Mouse (Mus musculus) intestine, embryonic 14.5 days (tissue): ENCODE results near the gene Dnttip1. TPM values are rescaled to one million over a fixed set of nuclear protein-coding genes. Genes with fewer than 3 reads are reported as not detected.
A peak's percentile ranks its signal among the peaks of the same experiment; 100 is the strongest.

Experiments used
- ATAC-seq: fragments of 200-750 bp; cut with Nextera tagmentation; replicated peaks from 2 replicates; pipeline ENCODE4 v1.8.0; 2017; ENCODE audit warnings: low read depth, moderate number of reproducible peaks, moderate TSS enrichment, moderate library complexity; ENCODE audit not compliant: low FRiP score, low TSS enrichment
- DNase-seq: peaks from one replicate; pipeline ENCODE4 v3.0.0-alpha.2; 2018; ENCODE audit warnings: low spot score
- H3K27ac ChIP-seq: fragments of 300-500 bp; sonication (generic); 2 replicates; pipeline ENCODE4 v1.5.1; 2014; ENCODE audit warnings: low read depth, mild to moderate bottlenecking, control low read depth
- H3K27me3 ChIP-seq: fragments of 300-500 bp; sonication (generic); replicated peaks from 2 replicates; pipeline ENCODE4 v1.6.1; 2014; ENCODE audit warnings: low read length, control low read depth; ENCODE audit not compliant: control insufficient read depth, insufficient read depth
- H3K36me3 ChIP-seq: fragments of 300-500 bp; sonication (generic); 2 replicates; pipeline ENCODE4 v1.6.1; 2014; ENCODE audit warnings: low read length, control low read depth; ENCODE audit not compliant: control insufficient read depth, insufficient read depth
- H3K4me1 ChIP-seq: fragments of 300-500 bp; sonication (generic); replicated peaks from 2 replicates; pipeline ENCODE4 v1.6.1; 2014; ENCODE audit warnings: low read length, control low read depth, mixed read lengths; ENCODE audit not compliant: control insufficient read depth, insufficient read depth
- H3K4me2 ChIP-seq: fragments of 300-500 bp; sonication (generic); 2 replicates; pipeline ENCODE4 v1.6.1; 2014; ENCODE audit warnings: low read length
- H3K4me3 ChIP-seq: fragments of 300-500 bp; sonication (generic); 2 replicates; pipeline ENCODE4 v1.5.1; 2014; ENCODE audit warnings: low read depth, low read length, control low read depth, mixed read lengths
- H3K9ac ChIP-seq: fragments of 300-500 bp; sonication (generic); 2 replicates; pipeline ENCODE4 v1.6.1; 2014; ENCODE audit warnings: mild to moderate bottlenecking, low read length
- H3K9me3 ChIP-seq: fragments of 300-500 bp; sonication (generic); 2 replicates; pipeline ENCODE4 v1.6.1; 2016; ENCODE audit warnings: low read length, control low read depth; ENCODE audit not compliant: control insufficient read depth
- WGBS: fragments of 180-500 bp; shearing (Covaris S2); extraction: QIAGEN DNeasy Blood & Tissue Kit; methylation state at CpG from one replicate; pipeline ENCODE4 v1.1.7; 2014; 5-methylcytosine and 5-hydroxymethylcytosine counted together
- polyA plus RNA-seq: library from polyadenylated mRNA; unstranded; fragments of >200 nt; fragmentation: Nextera tagmentation; extraction: Ambion mirVana; gene quantifications from 2 replicates; pipeline ENCODE4 v1.2.1, GENCODE M21; 2014

Dnttip1 gene
- polyA plus RNA-seq, 1 experiment from 2014 or later = 67.0 TPM

DNA sequence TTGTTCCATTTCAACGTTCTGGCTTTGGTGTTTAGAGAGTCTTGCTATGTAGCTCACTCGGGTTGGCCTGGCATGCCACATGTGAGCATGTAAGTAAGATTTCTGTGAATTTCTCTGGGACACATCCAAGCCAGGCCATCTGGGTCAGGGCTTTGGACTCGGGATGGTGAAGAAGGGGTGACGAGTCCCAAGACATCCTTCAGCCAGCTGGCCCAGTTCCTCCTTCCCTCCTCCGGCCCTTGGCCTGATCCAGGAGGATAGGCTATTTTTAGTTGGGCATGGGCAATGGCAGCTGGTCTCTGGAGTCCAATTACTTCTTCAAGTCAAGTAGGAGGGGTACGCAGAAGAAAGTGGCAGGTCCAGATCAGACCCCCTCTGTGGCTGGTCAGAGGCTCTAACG lies 33.0 kb downstream of the Dnttip1 start:
- H3K36me3 ChIP-seq = no peaks in the 10 kb centered on the region
- H3K4me2 ChIP-seq = no peak overlapping the region
- DNase-seq = no peak
- no peaks in the 10 kb centered on the region for H3K4me1 ChIP-seq
- no peaks in the 10 kb centered on the region for H3K27me3 ChIP-seq
- H3K9ac ChIP-seq = no peak overlapping the region
- H3K9me3 ChIP-seq = no peaks in the 10 kb centered on the region
- WGBS = 87% methylated on average over 7 of the region's 7 CpGs
- H3K4me3 ChIP-seq = no peak overlapping the region
- ATAC-seq = no peak
- no peak overlapping the region for H3K27ac ChIP-seq

- Histone ChIP-seq H3K36me3 (no peaks in the 10 kb centered on the region), H3K27ac (no peak within 1 kb of the TSS), H3K9me3 (no peaks in the 10 kb centered on the region), H3K4me3 (no peak within 1 kb of the TSS), H3K9ac (no peak within 1 kb of the TSS), H3K27me3 (no peaks in the 10 kb centered on the region), H3K4me2 (no peak within 1 kb of the TSS), H3K4me1 (peaks cover 2% of the 10 kb centered on the region)
- DNase-seq (no peak), ATAC-seq (no peak)
- 66% methylated on average over 8 of the region's 8 CpGs for WGBS
These were observed 33.8 kb downstream of the Dnttip1 start, which contains the start of gene Tnnc2 for GRCm38 (mm10) chr2:164779481-164780086. Gene Tnnc2, minus strand, starts transcription at chr2:164779967.

- ATAC-seq (no peak), DNase-seq (no peak)
- Histone ChIP-seq H3K4me3 (no peak overlapping the region), H3K4me1 (peaks cover 10% of the 10 kb centered on the region), H3K27me3 (no peaks in the 10 kb centered on the region), H3K9ac (no peak overlapping the region), H3K4me2 (no peak overlapping the region), H3K27ac (no peak overlapping the region), H3K9me3 (no peaks in the 10 kb centered on the region), H3K36me3 (no peaks in the 10 kb centered on the region)
- 70% methylated on average over 4 of the region's 4 CpGs for WGBS
These were observed 36.1 kb downstream of the Dnttip1 start for GRCm38 (mm10) chr2:164781876-164782275.

DNA sequence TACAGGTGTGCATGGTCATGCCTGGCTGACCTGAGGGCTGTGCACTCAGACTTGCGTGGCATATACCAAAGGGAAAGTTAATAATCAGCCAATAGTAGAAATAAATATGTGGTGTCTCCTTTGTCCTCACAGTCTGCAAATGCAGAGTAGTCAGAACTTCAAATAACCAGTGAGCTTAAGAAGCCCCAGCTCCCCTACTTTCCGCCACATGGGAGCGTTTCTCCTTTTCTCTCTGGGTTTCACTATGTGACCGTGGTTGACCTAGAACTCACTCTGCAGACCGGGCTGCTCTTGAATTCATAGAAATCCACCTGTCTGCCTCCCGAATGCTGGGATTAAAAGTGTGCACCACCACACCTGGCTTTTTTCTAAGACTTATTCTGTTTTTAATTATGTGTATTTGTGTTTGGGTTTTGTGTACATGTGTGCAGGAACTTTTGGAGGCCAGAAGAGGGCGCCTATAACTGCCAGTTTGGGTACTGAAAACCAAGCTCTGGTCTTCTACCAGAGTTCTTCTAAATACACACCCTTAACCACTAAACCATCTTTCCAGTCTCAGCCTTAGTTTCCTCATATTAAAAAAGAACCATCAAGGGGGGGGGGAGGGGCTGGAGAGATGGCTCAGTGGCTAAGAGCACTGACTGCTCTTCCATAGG lies 38.3 kb downstream of the Dnttip1 start:
- Histone ChIP-seq H3K27ac (no peak overlapping the region), H3K4me3 (no peak overlapping the region), H3K27me3 (no peaks in the 10 kb centered on the region), H3K4me2 (no peak overlapping the region), H3K9me3 (no peaks in the 10 kb centered on the region), H3K9ac (no peak overlapping the region), H3K36me3 (peaks cover 3% of the 10 kb centered on the region; the same call in 1 of the 2 replicates), H3K4me1 (peaks cover 13% of the 10 kb centered on the region)
- WGBS = 73% methylated on average over 7 of the region's 7 CpGs
- DNase-seq (no peak), ATAC-seq (no peak)

DNA sequence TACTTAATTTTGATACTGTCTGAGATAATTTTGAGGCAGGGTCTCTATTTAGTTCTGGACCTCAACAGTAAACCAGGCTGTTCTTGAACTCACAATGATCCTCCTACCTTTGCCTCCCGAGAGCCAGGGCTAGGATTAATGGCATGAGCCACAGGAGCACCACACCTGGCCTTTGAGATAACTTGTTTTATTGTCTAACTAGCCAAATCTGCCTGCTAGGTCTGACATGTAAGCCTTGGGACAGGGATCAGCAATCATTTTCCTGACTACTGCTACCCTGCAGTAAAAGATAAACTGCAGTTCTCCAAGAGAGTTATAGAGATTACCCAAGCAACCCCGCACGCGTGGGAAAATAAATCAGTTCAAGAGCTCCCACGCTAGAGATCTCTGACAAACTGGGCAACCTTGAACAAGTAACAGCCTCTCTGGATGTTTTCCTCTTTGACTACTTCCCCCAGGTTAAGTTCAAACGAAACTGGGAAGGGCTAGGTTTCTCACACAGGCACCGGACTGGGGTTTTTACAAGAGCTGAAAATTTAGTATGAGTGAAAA lies 39.2 kb downstream of the Dnttip1 start:
- no peaks in the 10 kb centered on the region for H3K9me3 ChIP-seq
- H3K4me2 ChIP-seq = peak overlapping the region; percentile 81
- peak overlapping the region; percentile 87 for H3K27ac ChIP-seq
- ATAC-seq = no peak
- H3K4me3 ChIP-seq = peak overlapping the region; percentile 70
- H3K36me3 ChIP-seq = peaks cover 8% of the 10 kb centered on the region
- peak overlapping the region; percentile 69 for H3K9ac ChIP-seq
- peaks cover 13% of the 10 kb centered on the region for H3K4me1 ChIP-seq
- no peak for DNase-seq
- WGBS = 4% methylated on average over 7 of the region's 7 CpGs
- H3K27me3 ChIP-seq = no peaks in the 10 kb centered on the region

DNA sequence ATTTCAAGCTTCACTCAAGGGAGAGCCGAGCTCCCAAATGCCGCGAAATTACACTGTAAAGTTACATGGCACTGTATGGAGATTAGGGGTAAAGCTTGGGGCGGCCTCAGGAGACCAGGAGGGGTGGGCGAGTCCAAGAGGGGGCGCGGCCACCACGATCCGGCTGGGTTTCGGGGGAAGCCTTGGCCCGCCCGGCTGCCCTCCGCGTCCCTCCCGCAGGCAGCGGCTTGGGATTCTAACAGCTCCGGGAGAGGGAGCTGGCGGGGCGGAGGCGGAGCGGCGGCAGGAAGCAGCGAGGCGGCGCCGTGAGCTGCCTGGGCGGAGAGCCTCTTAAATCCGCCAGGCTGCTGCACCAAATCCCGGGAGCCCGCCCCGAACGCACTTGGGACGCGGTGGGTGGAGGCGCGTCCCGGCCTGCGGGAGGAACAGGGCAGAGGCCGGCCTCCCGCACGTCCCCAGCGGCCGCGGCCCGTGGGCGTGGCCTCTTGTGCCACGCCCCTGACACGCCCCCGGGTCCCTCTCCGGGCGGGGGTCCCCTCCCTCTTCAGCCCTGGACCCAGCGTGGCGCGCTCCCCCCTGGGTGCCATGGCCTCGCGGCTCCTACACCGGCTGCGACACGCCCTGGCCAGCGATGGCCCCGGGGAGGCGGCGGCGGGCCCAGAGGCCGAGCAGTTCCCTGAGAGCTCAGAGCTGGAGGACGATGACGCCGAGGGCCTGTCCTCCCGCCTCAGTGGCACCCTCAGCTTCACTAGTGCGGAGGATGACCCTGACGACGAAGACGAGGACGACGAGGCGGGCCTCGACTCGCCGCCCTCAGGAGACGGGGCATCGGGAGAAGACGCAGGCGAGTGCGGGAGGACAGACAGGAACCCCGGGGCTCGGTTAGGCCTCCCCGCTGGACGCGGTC lies 40.0 kb downstream of the Dnttip1 start, which contains the start of gene Snx21:
TSS of gene Snx21 (plus strand) at position 343 of the 907 bp plus-strand sequence.
- peak; percentile 91 for ATAC-seq
- under 1% methylated on average over 81 of the region's 89 CpGs for WGBS
- Histone ChIP-seq H3K9ac (peak within 1 kb of the TSS; percentile 69), H3K4me3 (peak within 1 kb of the TSS; percentile 70), H3K27me3 (no peaks in the 10 kb centered on the region), H3K9me3 (no peaks in the 10 kb centered on the region), H3K4me2 (peak within 1 kb of the TSS; percentile 81), H3K36me3 (peaks cover 15% of the 10 kb centered on the region), H3K4me1 (peaks cover 13% of the 10 kb centered on the region), H3K27ac (peak within 1 kb of the TSS; percentile 87)
- DNase-seq = peak; percentile 94

GRCm38 (mm10) chr2:164786388-164786885 lies 40.7 kb downstream of the Dnttip1 start:
- Histone ChIP-seq H3K4me3 (peak overlapping the region; percentile 70), H3K27me3 (no peaks in the 10 kb centered on the region), H3K9me3 (no peaks in the 10 kb centered on the region), H3K9ac (peak overlapping the region; percentile 69), H3K4me2 (peak overlapping the region; percentile 81), H3K27ac (peak overlapping the region; percentile 87), H3K4me1 (peaks cover 13% of the 10 kb centered on the region), H3K36me3 (peaks cover 22% of the 10 kb centered on the region)
- DNase-seq = no peak
- WGBS = 5% methylated on average over 15 of the region's 15 CpGs
- ATAC-seq = peak; percentile 9

DNA sequence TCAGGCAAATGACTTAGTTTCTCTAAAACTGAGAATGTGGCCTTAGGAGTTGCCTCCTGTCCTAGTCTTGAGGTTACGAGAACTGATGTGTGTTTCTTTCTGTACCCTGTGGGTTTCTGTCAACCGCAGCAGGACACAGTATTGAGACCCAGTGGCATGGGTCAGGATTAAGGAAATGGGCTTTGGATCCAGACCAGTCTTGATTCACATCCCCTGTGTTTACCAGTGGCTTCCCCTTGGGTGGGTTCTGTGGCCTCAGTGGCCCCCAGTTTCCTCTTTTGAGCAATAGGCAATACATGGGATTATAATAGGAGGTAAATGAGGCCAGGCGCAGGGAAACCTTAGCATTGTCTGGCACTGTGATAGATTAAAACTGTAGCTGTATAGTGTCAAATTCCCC lies 41.2 kb downstream of the Dnttip1 start:
- Histone ChIP-seq H3K27ac (no peak overlapping the region), H3K9me3 (no peaks in the 10 kb centered on the region), H3K4me2 (peak overlapping the region; percentile 81), H3K4me1 (peaks cover 13% of the 10 kb centered on the region), H3K27me3 (no peaks in the 10 kb centered on the region), H3K9ac (no peak overlapping the region; the same call in 1 of the 2 replicates), H3K36me3 (peaks cover 28% of the 10 kb centered on the region), H3K4me3 (peak overlapping the region; percentile 70)
- 83% methylated on average over 3 of the region's 3 CpGs for WGBS
- no peak for DNase-seq
- ATAC-seq = no peak
